Mouse (Mus musculus): ENCODE results near the gene Tfb1m. TPM values are rescaled to one million over a fixed set of nuclear protein-coding genes. Genes with fewer than 3 reads are reported as not detected.

Gene Tfb1m
- 14.1 and 15.1 TPM in 2 replicates for polyA plus RNA-seq (2014; fragmentation: Nextera tagmentation; extraction: Ambion mirVana)

DNA sequence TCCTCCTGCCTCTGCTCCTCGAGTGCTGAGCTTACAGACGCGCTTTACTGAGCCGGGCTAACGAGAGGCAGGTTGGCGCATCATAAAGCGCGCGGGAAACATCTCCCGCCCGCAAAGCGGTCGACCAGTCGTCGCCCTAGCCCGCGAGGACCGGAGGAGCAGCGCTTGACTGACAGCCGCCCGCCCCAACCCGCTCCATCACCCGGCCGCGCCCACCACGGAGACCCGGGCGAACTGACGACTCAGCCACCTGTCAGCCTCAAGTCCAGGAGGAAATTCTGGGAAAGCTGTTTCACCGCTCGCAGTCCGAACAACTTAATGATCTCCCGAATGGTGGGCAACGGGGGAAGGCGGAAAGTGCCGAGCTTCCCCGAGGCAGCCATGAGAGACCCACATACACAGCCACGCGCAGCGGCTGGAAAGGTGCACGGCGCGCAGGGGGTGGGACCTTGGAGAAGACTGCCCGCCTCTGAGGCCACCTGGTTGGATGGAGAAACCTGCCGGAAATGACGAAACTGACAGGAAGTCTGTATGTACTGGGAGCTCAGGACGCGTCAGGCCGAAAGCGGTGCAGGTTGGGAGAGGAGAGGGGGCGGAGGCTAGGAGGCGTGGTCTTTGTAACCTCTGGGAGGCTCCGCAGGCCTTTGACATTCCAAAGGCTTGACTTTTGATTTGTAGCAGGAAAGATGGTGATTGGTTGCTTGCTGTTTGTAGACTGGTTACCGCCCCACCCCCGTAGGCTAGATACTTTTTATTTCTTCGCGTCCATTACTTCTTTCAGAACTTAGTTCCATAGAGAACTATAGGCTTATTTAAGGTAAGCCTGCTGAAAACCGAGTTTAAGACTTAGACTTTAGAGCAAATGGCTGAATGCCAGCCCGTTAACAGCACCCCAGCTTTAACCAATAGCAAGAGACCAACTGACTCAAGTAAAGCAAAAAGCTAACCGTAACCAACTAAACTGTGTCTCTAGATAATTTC lies at the start of gene Tfb1m:
Tfb1m (minus strand) TSS at position 451 of the 981 bp plus-strand sequence.
- DNase-seq (ENCODE audit: low spot score) (peak; percentile 99), ATAC-seq (ENCODE audit: low FRiP score) (peak; percentile 100)
- H3K27me3 ChIP-seq (ENCODE audit: control insufficient read depth, insufficient read depth, low read length), result no peaks in the 10 kb centered on the region
- H3K4me1 ChIP-seq (replicated peaks; ENCODE audit: control insufficient read depth, insufficient read depth, low read length), result peaks cover 12% of the 10 kb centered on the region
- peak within 1 kb of the TSS; percentile 92 for H3K27ac ChIP-seq
- H3K4me2 ChIP-seq (replicated peaks), result peak within 1 kb of the TSS; percentile 82
- H3K9me3 ChIP-seq (ENCODE audit: control insufficient read depth, low read length), result no peaks in the 10 kb centered on the region
- H3K4me3 ChIP-seq (replicated peaks; ENCODE audit: low read length), result peak within 1 kb of the TSS; percentile 64
- WGBS, result 1% methylated on average over 60 of the region's 60 CpGs
- H3K36me3 ChIP-seq (replicated peaks; ENCODE audit: control insufficient read depth, insufficient read depth), result 0 out of 2 replicates have a peak, but pooled peaks cover 8% of the 10 kb centered on the region
- H3K9ac ChIP-seq, result peak within 1 kb of the TSS; percentile 69

DNA sequence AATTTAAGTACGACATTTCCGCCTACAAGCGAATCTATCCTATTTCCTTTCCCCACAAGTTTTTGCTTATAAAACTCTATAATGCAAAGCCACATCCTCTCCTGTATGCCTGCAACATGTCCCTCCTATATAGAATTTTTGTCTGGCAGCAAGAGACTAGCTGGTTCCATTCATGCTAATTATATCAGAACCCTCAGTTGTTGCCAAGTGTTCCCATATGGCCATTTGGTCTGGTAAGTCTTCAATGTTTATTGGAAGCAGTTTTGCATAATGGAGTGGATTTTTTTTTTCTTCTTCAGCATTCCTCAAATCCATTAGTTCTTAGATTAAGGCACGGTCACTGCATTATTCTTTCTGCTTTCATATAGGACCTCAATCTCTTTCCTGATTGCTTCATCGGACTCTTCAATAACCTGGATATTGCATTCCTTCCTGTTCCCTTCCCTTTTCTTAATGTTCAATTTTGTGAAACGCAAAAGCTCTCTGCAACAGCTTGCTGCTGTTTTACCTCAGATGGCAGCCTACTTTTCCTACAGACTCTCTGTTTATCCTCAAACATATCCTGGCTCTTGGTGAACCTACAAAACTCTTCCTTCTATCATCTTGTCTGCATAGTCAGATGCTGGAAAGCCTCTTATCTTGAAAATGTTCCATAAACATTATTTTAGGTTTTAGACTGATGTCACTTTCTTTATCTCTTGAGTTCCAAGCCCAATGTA lies 45.5 kb upstream of the Tfb1m start:
- no peaks in the 10 kb centered on the region for H3K36me3 ChIP-seq (replicated peaks; ENCODE audit: control insufficient read depth, insufficient read depth)
- H3K9ac ChIP-seq, result no peak overlapping the region
- no peaks in the 10 kb centered on the region for H3K4me1 ChIP-seq (replicated peaks; ENCODE audit: control insufficient read depth, insufficient read depth, low read length)
- H3K4me3 ChIP-seq (replicated peaks; ENCODE audit: low read length), result no peak overlapping the region
- DNase-seq (ENCODE audit: low spot score) (no peak), ATAC-seq (ENCODE audit: low FRiP score) (no peak)
- H3K4me2 ChIP-seq (replicated peaks), result no peak overlapping the region
- no peak overlapping the region for H3K27ac ChIP-seq
- H3K27me3 ChIP-seq (ENCODE audit: control insufficient read depth, insufficient read depth, low read length), result no peaks in the 10 kb centered on the region
- H3K9me3 ChIP-seq (ENCODE audit: control insufficient read depth, low read length), result no peaks in the 10 kb centered on the region
- WGBS, result 95% methylated on average over 6 of the region's 6 CpGs

DNA sequence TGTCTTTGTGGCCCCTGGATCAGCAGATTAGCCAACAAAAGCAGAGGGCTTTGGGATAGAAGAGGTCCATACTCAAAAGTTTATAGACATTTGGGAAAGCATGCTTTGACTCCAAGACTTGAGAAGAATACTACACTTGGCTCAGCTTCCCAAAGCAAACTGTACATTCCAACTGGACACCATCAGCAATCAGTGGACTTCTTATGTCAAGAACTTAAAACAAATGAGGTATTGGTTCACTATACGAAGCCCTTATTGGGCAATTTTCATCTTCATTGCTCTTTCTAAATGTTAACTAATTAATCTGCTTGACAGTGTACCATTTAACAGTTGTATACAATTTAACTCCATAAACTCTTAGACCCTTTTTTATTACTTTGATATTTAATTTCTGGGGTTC lies 40.8 kb upstream of the Tfb1m start:
- WGBS, result 80% methylated on average over 1 of the region's 1 CpGs

DNA sequence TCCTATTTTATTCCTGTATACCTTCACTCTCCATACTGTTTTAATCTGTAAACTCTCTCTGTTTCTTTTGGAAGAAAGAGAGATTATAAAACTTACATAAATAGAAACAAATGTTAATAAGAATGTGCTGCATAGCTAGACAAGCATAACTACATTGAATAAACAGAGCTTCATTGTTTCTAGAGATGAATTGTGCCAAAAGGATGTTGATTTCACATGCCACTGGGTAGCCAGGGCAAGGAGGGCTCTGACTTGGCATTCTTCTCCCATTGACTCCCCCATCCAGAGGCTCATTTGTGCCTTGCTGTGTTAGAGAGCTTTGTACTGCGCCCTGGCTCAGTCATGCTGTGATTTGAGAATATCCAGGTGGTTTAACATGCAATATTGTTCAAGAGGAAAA lies 40.3 kb upstream of the Tfb1m start:
- H3K4me3 ChIP-seq (replicated peaks; ENCODE audit: low read length), result no peak overlapping the region
- no peaks in the 10 kb centered on the region for H3K9me3 ChIP-seq (ENCODE audit: control insufficient read depth, low read length)
- no peak overlapping the region for H3K4me2 ChIP-seq (replicated peaks)
- H3K27me3 ChIP-seq (ENCODE audit: control insufficient read depth, insufficient read depth, low read length), result no peaks in the 10 kb centered on the region
- no peaks in the 10 kb centered on the region for H3K36me3 ChIP-seq (replicated peaks; ENCODE audit: control insufficient read depth, insufficient read depth)
- no peak for DNase-seq (ENCODE audit: low spot score)
- H3K9ac ChIP-seq, result no peak overlapping the region
- H3K4me1 ChIP-seq (replicated peaks; ENCODE audit: control insufficient read depth, insufficient read depth, low read length), result no peaks in the 10 kb centered on the region
- ATAC-seq (ENCODE audit: low FRiP score), result no peak
- WGBS, result 67% methylated on average over 1 of the region's 1 CpGs
- no peak overlapping the region for H3K27ac ChIP-seq

More for the DNA sequence above, 40.8 kb upstream of the Tfb1m start:
- DNase-seq (ENCODE audit: low spot score) (no peak), ATAC-seq (ENCODE audit: low FRiP score) (no peak)
- Histone ChIP-seq H3K27ac (no peak overlapping the region), H3K9ac (no peak overlapping the region), H3K36me3 (replicated peaks; ENCODE audit: control insufficient read depth, insufficient read depth) (no peaks in the 10 kb centered on the region), H3K4me2 (replicated peaks) (no peak overlapping the region), H3K4me3 (replicated peaks; ENCODE audit: low read length) (no peak overlapping the region), H3K27me3 (ENCODE audit: control insufficient read depth, insufficient read depth, low read length) (no peaks in the 10 kb centered on the region), H3K4me1 (replicated peaks; ENCODE audit: control insufficient read depth, insufficient read depth, low read length) (no peaks in the 10 kb centered on the region), H3K9me3 (ENCODE audit: control insufficient read depth, low read length) (no peaks in the 10 kb centered on the region)

DNA sequence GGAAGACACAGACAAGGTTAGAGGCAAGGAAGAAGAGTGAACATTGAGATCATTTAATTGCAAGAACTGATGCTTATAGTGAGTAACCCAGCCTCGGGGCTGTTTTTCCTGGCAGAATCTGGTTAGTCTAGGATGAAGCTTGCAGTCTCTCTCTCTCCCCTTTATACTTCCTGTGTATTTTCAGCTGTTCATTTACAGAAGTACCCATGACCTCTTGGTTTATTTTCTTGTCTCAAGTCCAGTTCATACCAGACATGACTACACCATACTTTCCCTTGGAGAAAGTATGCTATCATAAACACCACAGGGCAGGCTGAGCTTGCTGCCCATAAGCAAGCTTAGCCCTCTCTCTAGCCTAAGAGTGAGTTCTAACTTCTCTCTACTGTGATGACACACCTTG lies 39.5 kb upstream of the Tfb1m start:
- Histone ChIP-seq H3K27ac (no peak overlapping the region), H3K4me1 (replicated peaks; ENCODE audit: control insufficient read depth, insufficient read depth, low read length) (no peaks in the 10 kb centered on the region), H3K27me3 (ENCODE audit: control insufficient read depth, insufficient read depth, low read length) (no peaks in the 10 kb centered on the region), H3K4me2 (replicated peaks) (no peak overlapping the region), H3K4me3 (replicated peaks; ENCODE audit: low read length) (no peak overlapping the region), H3K9ac (no peak overlapping the region), H3K9me3 (ENCODE audit: control insufficient read depth, low read length) (no peaks in the 10 kb centered on the region), H3K36me3 (replicated peaks; ENCODE audit: control insufficient read depth, insufficient read depth) (no peaks in the 10 kb centered on the region)
- ATAC-seq (ENCODE audit: low FRiP score), result no peak
- no peak for DNase-seq (ENCODE audit: low spot score)
- 76% methylated on average over 1 of the region's 1 CpGs for WGBS

DNA sequence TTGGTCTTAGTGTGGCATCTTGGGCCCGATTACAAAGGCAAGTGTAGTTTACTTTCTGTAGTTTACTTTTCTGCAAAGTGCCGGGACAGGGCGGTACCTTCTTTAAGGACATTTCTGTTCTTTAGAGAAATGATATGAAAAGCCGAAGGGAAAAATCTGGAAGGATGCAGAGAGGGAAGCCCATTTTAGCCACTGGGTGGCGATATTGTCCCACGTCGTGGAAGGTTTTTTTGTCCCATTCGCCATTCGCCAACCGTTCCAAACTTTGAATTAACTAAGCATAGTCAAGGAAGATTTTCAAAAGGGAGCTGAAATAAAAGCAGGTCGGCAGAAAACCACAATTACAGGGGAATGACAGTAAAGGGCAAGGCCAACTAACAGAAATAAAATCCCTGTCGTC lies 13.3 kb upstream of the Tfb1m start:
- Histone ChIP-seq H3K4me2 (replicated peaks) (0 out of 2 replicates have a peak overlapping the region, but pooled peaks have one; percentile 3), H3K27ac (no peak overlapping the region), H3K27me3 (ENCODE audit: control insufficient read depth, insufficient read depth, low read length) (no peaks in the 10 kb centered on the region), H3K4me1 (replicated peaks; ENCODE audit: control insufficient read depth, insufficient read depth, low read length) (no peaks in the 10 kb centered on the region), H3K36me3 (replicated peaks; ENCODE audit: control insufficient read depth, insufficient read depth) (no peaks in the 10 kb centered on the region), H3K9me3 (ENCODE audit: control insufficient read depth, low read length) (no peaks in the 10 kb centered on the region), H3K4me3 (replicated peaks; ENCODE audit: low read length) (no peak overlapping the region), H3K9ac (no peak overlapping the region)
- 5% methylated on average over 12 of the region's 12 CpGs for WGBS
- DNase-seq (ENCODE audit: low spot score) (peak; percentile 92), ATAC-seq (ENCODE audit: low FRiP score) (no peak)

DNA sequence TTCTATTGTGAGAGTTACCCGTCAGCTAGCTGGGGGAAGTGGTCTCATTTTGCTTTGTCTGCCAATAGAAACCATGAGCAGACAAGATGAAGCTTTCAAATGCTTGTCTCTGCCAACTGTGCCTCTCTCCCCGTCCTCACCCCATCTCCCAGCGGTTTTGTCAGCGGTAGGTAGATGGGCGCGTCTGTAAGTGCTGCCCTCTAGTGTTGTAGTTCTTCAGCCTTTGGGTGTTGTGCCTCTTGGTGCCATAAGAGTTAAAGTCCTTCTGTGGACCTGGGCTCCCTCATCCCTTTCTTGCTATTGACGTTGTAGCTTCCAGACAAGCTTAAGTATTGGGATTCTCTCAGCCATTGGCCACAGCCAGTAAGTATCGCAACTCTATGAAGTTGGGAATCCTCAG lies 4.8 kb upstream of the Tfb1m start:
- Histone ChIP-seq H3K4me3 (replicated peaks; ENCODE audit: low read length) (no peak overlapping the region), H3K4me2 (replicated peaks) (no peak overlapping the region), H3K4me1 (replicated peaks; ENCODE audit: control insufficient read depth, insufficient read depth, low read length) (0 out of 2 replicates have a peak, but pooled peaks cover 4% of the 10 kb centered on the region), H3K9ac (no peak overlapping the region), H3K27me3 (ENCODE audit: control insufficient read depth, insufficient read depth, low read length) (no peaks in the 10 kb centered on the region), H3K27ac (no peak overlapping the region), H3K9me3 (ENCODE audit: control insufficient read depth, low read length) (no peaks in the 10 kb centered on the region), H3K36me3 (replicated peaks; ENCODE audit: control insufficient read depth, insufficient read depth) (no peaks in the 10 kb centered on the region)
- no peak for ATAC-seq (ENCODE audit: low FRiP score)
- WGBS, result 59% methylated on average over 8 of the region's 8 CpGs
- no peak for DNase-seq (ENCODE audit: low spot score)

DNA sequence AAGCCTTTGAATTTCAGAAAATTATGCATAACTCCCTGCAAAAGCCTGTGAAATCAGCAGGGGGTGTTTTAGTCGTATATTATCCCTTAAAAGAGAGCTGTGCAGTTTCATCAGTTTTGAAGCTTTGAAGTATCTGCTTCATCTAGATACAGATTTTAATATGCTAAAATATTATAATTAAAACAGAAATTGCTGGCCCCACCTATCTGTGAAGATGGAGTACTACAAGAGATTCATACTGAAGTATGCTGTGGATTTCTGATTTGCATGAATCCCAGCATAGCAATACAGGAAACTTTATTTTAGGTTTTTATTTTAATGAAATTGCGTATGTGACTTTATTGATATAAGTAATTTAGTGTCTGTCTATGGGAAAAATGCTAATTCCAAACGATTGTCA lies 3.0 kb upstream of the Tfb1m start:
- WGBS, result 74% methylated on average over 3 of the region's 3 CpGs
- no peak overlapping the region for H3K4me2 ChIP-seq (replicated peaks)

DNA sequence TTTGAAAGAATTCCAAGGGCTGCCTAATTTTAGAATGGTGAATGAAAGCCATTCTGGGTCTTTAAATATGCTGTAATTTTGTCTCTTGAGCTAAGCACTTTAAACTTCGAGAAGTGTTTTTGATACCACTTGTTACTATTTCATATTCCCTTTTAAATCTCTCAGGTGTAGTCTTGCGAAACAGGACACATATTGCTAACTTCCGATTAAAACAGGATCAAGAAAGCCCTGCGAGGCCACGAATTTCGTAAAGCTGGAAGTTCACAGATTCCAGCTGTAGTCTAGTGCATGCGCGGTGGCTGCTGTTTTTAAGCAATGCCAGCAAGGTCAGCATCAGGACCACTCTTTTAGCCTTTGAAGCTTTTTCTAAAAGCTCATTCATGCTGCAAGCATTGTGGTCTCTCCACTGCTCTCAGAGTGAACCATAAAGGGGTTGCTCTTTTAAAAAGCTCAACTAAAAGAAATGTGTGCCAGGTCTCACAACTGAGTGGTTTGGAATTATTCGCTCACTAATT lies 832 bp upstream of the Tfb1m start:
- DNase-seq (ENCODE audit: low spot score), result no peak

More for the DNA sequence above, 3.0 kb upstream of the Tfb1m start:
- ATAC-seq (ENCODE audit: low FRiP score) (no peak), DNase-seq (ENCODE audit: low spot score) (peak; percentile 49)
- Histone ChIP-seq H3K27me3 (ENCODE audit: control insufficient read depth, insufficient read depth, low read length) (no peaks in the 10 kb centered on the region), H3K4me3 (replicated peaks; ENCODE audit: low read length) (no peak overlapping the region), H3K27ac (no peak overlapping the region), H3K9me3 (ENCODE audit: control insufficient read depth, low read length) (no peaks in the 10 kb centered on the region), H3K4me1 (replicated peaks; ENCODE audit: control insufficient read depth, insufficient read depth, low read length) (peaks cover 12% of the 10 kb centered on the region), H3K9ac (no peak overlapping the region), H3K36me3 (replicated peaks; ENCODE audit: control insufficient read depth, insufficient read depth) (no peaks in the 10 kb centered on the region)

More for the DNA sequence above, 832 bp upstream of the Tfb1m start:
- Histone ChIP-seq H3K4me1 (replicated peaks; ENCODE audit: control insufficient read depth, insufficient read depth, low read length) (peaks cover 12% of the 10 kb centered on the region), H3K9me3 (ENCODE audit: control insufficient read depth, low read length) (no peaks in the 10 kb centered on the region), H3K4me3 (replicated peaks; ENCODE audit: low read length) (peak overlapping the region; percentile 64), H3K9ac (peak overlapping the region; percentile 25; the same call in 1 of the 2 replicates), H3K36me3 (replicated peaks; ENCODE audit: control insufficient read depth, insufficient read depth) (0 out of 2 replicates have a peak, but pooled peaks cover 8% of the 10 kb centered on the region), H3K4me2 (replicated peaks) (peak overlapping the region; percentile 82), H3K27ac (peak overlapping the region; percentile 92), H3K27me3 (ENCODE audit: control insufficient read depth, insufficient read depth, low read length) (no peaks in the 10 kb centered on the region)
- 66% methylated on average over 9 of the region's 9 CpGs for WGBS
- ATAC-seq (ENCODE audit: low FRiP score), result no peak
